Mouse (Mus musculus): Measurements from ENCODE around the gene Chkb.

GRCm38 (mm10) chr15:89477091-89477491, 47.4 kb upstream of the Chkb start, which contains the start of gene Arsa:
- no peak for TF ChIP-seq POLR2A (IDR thresholded peaks at IDR 0.05; ENCODE audit: low read depth, low read length)
- TF ChIP-seq CTCF (conservative IDR thresholded peaks at IDR 0.05 in 1 of 2, IDR thresholded peaks at IDR 0.05 in 1 of 2; ENCODE audit: low read depth in 2 of 2, low read length in 2 of 2): no peak
- no peak for TF ChIP-seq TCF12 (IDR thresholded peaks at IDR 0.05; ENCODE audit: low read depth, low read length)

Data from CH12.LX (cell line).